In the genomic region with DNA sequence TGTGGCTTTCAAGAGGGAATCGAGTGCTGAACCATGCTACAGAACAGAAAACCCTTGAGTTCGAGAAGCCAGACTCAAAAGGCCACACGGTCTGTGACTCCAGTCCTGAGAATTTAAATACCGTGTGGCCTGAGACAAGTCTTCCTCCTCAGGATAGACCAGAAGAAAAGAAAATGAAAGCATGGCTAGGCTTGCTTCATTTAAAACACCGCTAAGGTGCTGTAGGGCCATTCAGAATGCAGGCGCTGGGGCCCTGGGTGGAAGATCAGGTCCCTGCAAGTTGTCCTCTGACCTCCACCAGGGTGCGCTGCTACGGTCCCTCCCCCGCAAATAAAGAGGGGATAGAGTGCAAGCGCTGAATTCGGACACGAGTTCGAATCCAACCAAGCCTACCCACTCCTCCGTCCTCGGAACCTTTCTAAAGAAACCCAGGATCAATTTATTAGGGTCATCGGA, we compare ENCODE assay signal across 8 mouse cellular contexts. TPM values are rescaled to one million over a fixed set of nuclear protein-coding genes. Genes with fewer than 3 reads are reported as not detected.
DNase-seq lines count a peak whose midpoint lies in the region; ATAC-seq and TF ChIP-seq lines count a peak whose summit lies in the region.

No protein-coding gene starts in this region.

- H3K4me1 ChIP-seq in forebrain, embryonic 14.5 days (ENCODE audit: control insufficient read depth, insufficient read depth, low read length): 0 out of 2 replicates have a peak, but pooled peaks cover 4% of the 10 kb centered on the region
- peaks cover 15% of the 10 kb centered on the region for H3K4me1 ChIP-seq in intestine, embryonic 16.5 days (ENCODE audit: control insufficient read depth, insufficient read depth, low read length)
- H3K4me1 ChIP-seq in lung, adult 2 months (ENCODE audit: control insufficient read depth, insufficient read depth, low read length): peaks cover 6% of the 10 kb centered on the region
- H3K4me1 ChIP-seq in neural tube, embryonic 14.5 days (ENCODE audit: control insufficient read depth, insufficient read depth, low read length): peaks cover 4% of the 10 kb centered on the region

- no peaks in the 10 kb centered on the region for H3K27me3 ChIP-seq in forebrain, embryonic 14.5 days (replicated peaks; ENCODE audit: control insufficient read depth, insufficient read depth, low read length)
- no peaks in the 10 kb centered on the region for H3K27me3 ChIP-seq in intestine, embryonic 16.5 days (replicated peaks; ENCODE audit: control insufficient read depth, insufficient read depth, low read length)
- H3K27me3 ChIP-seq in neural tube, embryonic 14.5 days (ENCODE audit: control insufficient read depth, insufficient read depth, low read length): no peaks in the 10 kb centered on the region

- H3K4me3 ChIP-seq in forebrain, embryonic 14.5 days (ENCODE audit: low read depth, low read length): peak overlapping the region; percentile 76
- H3K4me3 ChIP-seq in intestine, embryonic 16.5 days (ENCODE audit: low read length): peak overlapping the region; percentile 85
- peak overlapping the region; percentile 64 for H3K4me3 ChIP-seq in lung, adult 2 months (replicated peaks; ENCODE audit: extremely low read depth, low read depth, low read length)
- peak overlapping the region; percentile 74 for H3K4me3 ChIP-seq in neural tube, embryonic 14.5 days (ENCODE audit: low read depth, low read length)

- 10% methylated on average over 16 of the region's 16 CpGs for WGBS in forebrain, embryonic 14.5 days
- 10% methylated on average over 16 of the region's 16 CpGs for WGBS in intestine, embryonic 16.5 days
- WGBS in lung, adult 2 months: 5% methylated on average over 16 of the region's 16 CpGs
- 15% methylated on average over 16 of the region's 16 CpGs for WGBS in neural tube, embryonic 14.5 days

- 0 out of 2 replicates have a peak, but pooled peaks have one; percentile 22 for TF ChIP-seq CTCF in lung, adult 2 months (IDR thresholded peaks at IDR 0.05; ENCODE audit: insufficient read depth, low read length)

- ATAC-seq in forebrain, embryonic 14.5 days: peak; percentile 23
- peak; percentile 75 for ATAC-seq in intestine, embryonic 16.5 days
- ATAC-seq in neural tube, embryonic 14.5 days (ENCODE audit: low read depth): 0 out of 2 replicates have a peak, but pooled peaks have one; percentile 21

- peak overlapping the region; percentile 61; the same call in 1 of the 2 replicates for H3K27ac ChIP-seq in forebrain, embryonic 14.5 days (ENCODE audit: low read depth, low read length)
- peak overlapping the region; percentile 54 for H3K27ac ChIP-seq in intestine, embryonic 16.5 days (ENCODE audit: low read length)
- H3K27ac ChIP-seq in neural tube, embryonic 14.5 days (ENCODE audit: low read depth, low read length): peak overlapping the region; percentile 55

- H3K36me3 ChIP-seq in forebrain, embryonic 14.5 days (ENCODE audit: control insufficient read depth, insufficient read depth, low read length): peaks cover 22% of the 10 kb centered on the region
- peaks cover 10% of the 10 kb centered on the region for H3K36me3 ChIP-seq in intestine, embryonic 16.5 days (ENCODE audit: control insufficient read depth, insufficient read depth, low read length)
- peaks cover 15% of the 10 kb centered on the region; the same call in 1 of the 2 replicates for H3K36me3 ChIP-seq in neural tube, embryonic 14.5 days (ENCODE audit: control insufficient read depth, insufficient read depth, low read length)

- no peaks in the 10 kb centered on the region for H3K9me3 ChIP-seq in forebrain, embryonic 14.5 days (replicated peaks; ENCODE audit: control insufficient read depth, low read length)
- peaks cover 7% of the 10 kb centered on the region for H3K9me3 ChIP-seq in intestine, embryonic 16.5 days (ENCODE audit: control insufficient read depth, low read length)
- no peaks in the 10 kb centered on the region for H3K9me3 ChIP-seq in neural tube, embryonic 14.5 days (ENCODE audit: control insufficient read depth, low read length)

- H3K9ac ChIP-seq in forebrain, embryonic 14.5 days (ENCODE audit: low read length): peak overlapping the region; percentile 89
- peak overlapping the region; percentile 93 for H3K9ac ChIP-seq in intestine, embryonic 16.5 days (ENCODE audit: low read depth, low read length)
- H3K9ac ChIP-seq in neural tube, embryonic 14.5 days (replicated peaks; ENCODE audit: low read depth, low read length): peak overlapping the region; percentile 84

- TF ChIP-seq POLR2A in lung, adult 2 months (IDR thresholded peaks at IDR 0.05; ENCODE audit: borderline replicate concordance, extremely low read depth, low read depth, low read length): no peak

- peak; percentile 53 for DNase-seq in right cerebral cortex, postnatal 4 days
- no peak for DNase-seq in right cerebral cortex, adult 18-20 months
- peak; percentile 60 for DNase-seq in cerebellum, adult 11-12 months
- peak; percentile 49 for DNase-seq in forebrain, embryonic 14.5 days (ENCODE audit: low spot score)
- peak; percentile 38 for DNase-seq in lung, adult 2 months
- peak; percentile 61 for DNase-seq in urinary bladder, postnatal 14 days (ENCODE audit: low spot score)

- peak overlapping the region; percentile 75 for H3K4me2 ChIP-seq in forebrain, embryonic 14.5 days (ENCODE audit: low read length)
- peak overlapping the region; percentile 73 for H3K4me2 ChIP-seq in intestine, embryonic 16.5 days (ENCODE audit: low read depth, low read length)
- peak overlapping the region; percentile 79 for H3K4me2 ChIP-seq in neural tube, embryonic 14.5 days (ENCODE audit: low read depth, low read length)

RNA-seq across cellular contexts. Expression of a gene that starts 0.5 kb away (rescaled TPM):
- 47.6 and 54.7 TPM in 2 replicates for polyA plus RNA-seq in forebrain, embryonic 14.5 days (2014; fragmentation: Nextera tagmentation; extraction: Ambion mirVana)
- polyA plus RNA-seq in intestine, embryonic 16.5 days (2015; fragmentation: Nextera tagmentation; extraction: Ambion mirVana): 99.9 and 101 TPM in 2 replicates
- 8.6 and 9.1 TPM in 2 replicates for polyA plus RNA-seq in lung, adult 2 months (2012; rRNA removed)
- polyA plus RNA-seq in neural tube, embryonic 14.5 days (2014; fragmentation: Nextera tagmentation; extraction: Ambion mirVana): 23.8 and 26.7 TPM in 2 replicates

RNA-seq across cellular contexts. Expression of a gene that starts 25.5 kb away (rescaled TPM):
- polyA plus RNA-seq in forebrain, embryonic 14.5 days (2014; fragmentation: Nextera tagmentation; extraction: Ambion mirVana): 1.4 and 2.7 TPM in 2 replicates
- polyA plus RNA-seq in intestine, embryonic 16.5 days (2015; fragmentation: Nextera tagmentation; extraction: Ambion mirVana): 0.20 and 0.28 TPM in 2 replicates
- polyA plus RNA-seq in lung, adult 2 months (2012; rRNA removed): 0.02 and 0.06 TPM in 2 replicates
- polyA plus RNA-seq in neural tube, embryonic 14.5 days (2014; fragmentation: Nextera tagmentation; extraction: Ambion mirVana): 8.5 and 11.3 TPM in 2 replicates

RNA-seq across cellular contexts. Expression of a gene that starts 31.2 kb away (rescaled TPM):
- 115 and 180 TPM in 2 replicates for polyA plus RNA-seq in forebrain, embryonic 14.5 days (2014; fragmentation: Nextera tagmentation; extraction: Ambion mirVana)
- polyA plus RNA-seq in intestine, embryonic 16.5 days (2015; fragmentation: Nextera tagmentation; extraction: Ambion mirVana): 43.9 and 63.3 TPM in 2 replicates
- polyA plus RNA-seq in lung, adult 2 months (2012; rRNA removed): 83.6 and 151 TPM in 2 replicates
- polyA plus RNA-seq in neural tube, embryonic 14.5 days (2014; fragmentation: Nextera tagmentation; extraction: Ambion mirVana): 281 and 293 TPM in 2 replicates

Comparison
In these comparisons a context has a peak if more than half of its experiments do, and no peak if none do; other contexts are left out.
1. ATAC-seq: peak in every context shown above with its lines; median percentile 75 in intestine, embryonic 16.5 days; 23 in forebrain, embryonic 14.5 days; 21 in neural tube, embryonic 14.5 days.